Mouse (Mus musculus): ENCODE measurements around the gene Myef2. TPM values are rescaled to one million over a fixed set of nuclear protein-coding genes. Genes with fewer than 3 reads are reported as not detected.
A peak's percentile ranks its signal among the peaks of the same experiment; 100 is the strongest.

The Myef2 gene
- polyA plus RNA-seq, 1 experiment from 2014 or later: 257 TPM

GRCm38 (mm10) chr2:125083879-125084278 lies 39.6 kb downstream of the Myef2 start:
- Histone ChIP-seq H3K4me3 (ENCODE audit: low read depth, low read length) (no peak overlapping the region), H3K27me3 (ENCODE audit: control insufficient read depth, insufficient read depth, low read length) (no peaks in the 10 kb centered on the region), H3K9me3 (ENCODE audit: control insufficient read depth, low read length) (no peaks in the 10 kb centered on the region), H3K9ac (replicated peaks; ENCODE audit: low read depth, low read length) (no peak overlapping the region), H3K27ac (ENCODE audit: low read depth, low read length) (no peak overlapping the region), H3K4me2 (ENCODE audit: low read depth, low read length) (no peak overlapping the region), H3K36me3 (ENCODE audit: control insufficient read depth, insufficient read depth, low read length) (0 out of 2 replicates have a peak, but pooled peaks cover 16% of the 10 kb centered on the region), H3K4me1 (ENCODE audit: control insufficient read depth, insufficient read depth, low read length) (no peaks in the 10 kb centered on the region)
- ATAC-seq (ENCODE audit: low read depth): no peak
- WGBS: 4% methylated on average over 1 of the region's 1 CpGs

DNA sequence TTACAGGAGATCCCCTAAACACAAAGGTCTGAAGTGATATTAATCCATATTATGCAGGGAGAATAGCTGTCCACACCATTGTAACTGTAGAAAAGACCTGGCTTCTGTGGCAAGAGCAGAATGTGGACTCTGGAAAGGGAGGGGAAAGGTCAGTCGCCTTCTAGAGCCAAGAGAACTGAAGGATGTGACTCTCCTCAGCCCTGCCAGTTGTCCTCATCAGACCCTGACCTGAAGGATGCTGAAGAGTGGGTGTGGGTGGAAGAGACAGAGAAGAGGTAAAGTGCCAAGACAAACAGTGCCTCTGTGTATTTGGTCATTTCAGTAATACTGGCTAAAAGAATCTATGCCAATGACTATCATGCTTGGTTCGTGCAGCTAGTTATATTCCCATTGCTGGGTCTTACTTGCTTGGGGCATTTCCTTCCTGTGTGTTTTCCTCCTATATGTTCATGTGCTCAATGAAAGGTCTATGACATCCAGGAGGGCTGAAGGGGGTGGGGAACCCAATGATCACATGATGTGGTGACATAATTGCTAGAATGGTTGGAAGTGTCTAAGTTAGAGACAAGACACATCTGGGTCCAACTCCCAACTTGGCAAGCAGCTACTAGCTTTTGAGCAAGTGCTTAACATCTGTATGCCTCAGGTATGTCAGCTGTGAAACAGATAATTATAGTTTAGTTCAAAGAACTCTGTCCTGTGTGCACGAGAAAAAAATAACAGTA lies 50.2 kb downstream of the Myef2 start:
- H3K27ac ChIP-seq (ENCODE audit: low read depth, low read length): no peak overlapping the region
- no peaks in the 10 kb centered on the region for H3K4me1 ChIP-seq (ENCODE audit: control insufficient read depth, insufficient read depth, low read length)
- H3K4me2 ChIP-seq (ENCODE audit: low read depth, low read length): no peak overlapping the region
- H3K36me3 ChIP-seq (ENCODE audit: control insufficient read depth, insufficient read depth, low read length): no peaks in the 10 kb centered on the region
- no peak overlapping the region for H3K9ac ChIP-seq (replicated peaks; ENCODE audit: low read depth, low read length)
- no peaks in the 10 kb centered on the region for H3K9me3 ChIP-seq (ENCODE audit: control insufficient read depth, low read length)
- 88% methylated on average over 3 of the region's 3 CpGs for WGBS
- H3K27me3 ChIP-seq (ENCODE audit: control insufficient read depth, insufficient read depth, low read length): no peaks in the 10 kb centered on the region
- no peak for ATAC-seq (ENCODE audit: low read depth)
- no peak overlapping the region for H3K4me3 ChIP-seq (ENCODE audit: low read depth, low read length)

- Histone ChIP-seq H3K4me2 (ENCODE audit: low read depth, low read length) (no peak overlapping the region), H3K9ac (replicated peaks; ENCODE audit: low read depth, low read length) (no peak overlapping the region), H3K4me3 (ENCODE audit: low read depth, low read length) (no peak overlapping the region), H3K27ac (ENCODE audit: low read depth, low read length) (no peak overlapping the region), H3K9me3 (ENCODE audit: control insufficient read depth, low read length) (no peaks in the 10 kb centered on the region), H3K27me3 (ENCODE audit: control insufficient read depth, insufficient read depth, low read length) (no peaks in the 10 kb centered on the region), H3K4me1 (ENCODE audit: control insufficient read depth, insufficient read depth, low read length) (no peaks in the 10 kb centered on the region), H3K36me3 (ENCODE audit: control insufficient read depth, insufficient read depth, low read length) (no peaks in the 10 kb centered on the region)
- 91% methylated on average over 12 of the region's 12 CpGs for WGBS
- no peak for ATAC-seq (ENCODE audit: low read depth)
These were observed 54.8 kb downstream of the Myef2 start for GRCm38 (mm10) chr2:125068696-125069095.

DNA sequence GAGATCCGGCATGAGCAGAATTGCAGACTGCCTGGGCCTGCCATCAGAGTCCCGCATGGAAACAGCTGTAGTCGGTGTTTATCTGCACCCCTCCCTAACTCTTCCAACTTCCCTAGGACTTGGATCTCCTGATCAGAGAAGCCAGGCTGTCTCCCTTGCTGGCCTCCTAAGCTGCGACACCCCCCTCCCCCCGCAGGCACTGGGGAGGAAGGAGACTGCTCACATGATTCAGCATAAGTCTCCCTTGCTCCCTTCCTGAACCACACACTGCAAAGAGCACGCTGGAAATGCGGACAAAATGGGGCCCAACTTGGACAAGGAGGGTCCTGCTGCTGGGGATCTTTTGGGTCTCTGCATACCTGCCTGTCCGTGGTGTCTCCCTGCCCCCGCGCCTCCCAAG lies 55.6 kb downstream of the Myef2 start, which contains the start of gene Slc24a5:
Slc24a5 (plus strand) TSS at position 231 of the 400 bp plus-strand sequence.
- Histone ChIP-seq H3K27ac (ENCODE audit: low read depth, low read length) (no peak within 1 kb of the TSS), H3K4me2 (ENCODE audit: low read depth, low read length) (no peak within 1 kb of the TSS), H3K4me3 (ENCODE audit: low read depth, low read length) (no peak within 1 kb of the TSS), H3K27me3 (ENCODE audit: control insufficient read depth, insufficient read depth, low read length) (no peaks in the 10 kb centered on the region), H3K4me1 (ENCODE audit: control insufficient read depth, insufficient read depth, low read length) (no peaks in the 10 kb centered on the region), H3K9ac (replicated peaks; ENCODE audit: low read depth, low read length) (no peak within 1 kb of the TSS), H3K9me3 (ENCODE audit: control insufficient read depth, low read length) (no peaks in the 10 kb centered on the region), H3K36me3 (ENCODE audit: control insufficient read depth, insufficient read depth, low read length) (no peaks in the 10 kb centered on the region)
- 0 out of 2 replicates have a peak, but pooled peaks have one; percentile 6 for ATAC-seq (ENCODE audit: low read depth)
- 73% methylated on average over 10 of the region's 10 CpGs for WGBS

GRCm38 (mm10) chr2:125067373-125067772 lies 56.1 kb downstream of the Myef2 start:
- Histone ChIP-seq H3K36me3 (ENCODE audit: control insufficient read depth, insufficient read depth, low read length) (no peaks in the 10 kb centered on the region), H3K27ac (ENCODE audit: low read depth, low read length) (no peak overlapping the region), H3K27me3 (ENCODE audit: control insufficient read depth, insufficient read depth, low read length) (no peaks in the 10 kb centered on the region), H3K4me2 (ENCODE audit: low read depth, low read length) (no peak overlapping the region), H3K9me3 (ENCODE audit: control insufficient read depth, low read length) (no peaks in the 10 kb centered on the region), H3K4me1 (ENCODE audit: control insufficient read depth, insufficient read depth, low read length) (no peaks in the 10 kb centered on the region), H3K9ac (replicated peaks; ENCODE audit: low read depth, low read length) (no peak overlapping the region), H3K4me3 (ENCODE audit: low read depth, low read length) (no peak overlapping the region)
- no peak for ATAC-seq (ENCODE audit: low read depth)
- WGBS: 77% methylated on average over 7 of the region's 7 CpGs

- Histone ChIP-seq H3K27me3 (ENCODE audit: control insufficient read depth, insufficient read depth, low read length) (no peaks in the 10 kb centered on the region), H3K9me3 (ENCODE audit: control insufficient read depth, low read length) (no peaks in the 10 kb centered on the region), H3K36me3 (ENCODE audit: control insufficient read depth, insufficient read depth, low read length) (no peaks in the 10 kb centered on the region), H3K27ac (ENCODE audit: low read depth, low read length) (no peak overlapping the region), H3K4me1 (ENCODE audit: control insufficient read depth, insufficient read depth, low read length) (no peaks in the 10 kb centered on the region), H3K9ac (replicated peaks; ENCODE audit: low read depth, low read length) (no peak overlapping the region), H3K4me3 (ENCODE audit: low read depth, low read length) (no peak overlapping the region), H3K4me2 (ENCODE audit: low read depth, low read length) (no peak overlapping the region)
- 79% methylated on average over 4 of the region's 4 CpGs for WGBS
- ATAC-seq (ENCODE audit: low read depth): no peak
These were observed 60.5 kb downstream of the Myef2 start for GRCm38 (mm10) chr2:125062944-125063343.

DNA sequence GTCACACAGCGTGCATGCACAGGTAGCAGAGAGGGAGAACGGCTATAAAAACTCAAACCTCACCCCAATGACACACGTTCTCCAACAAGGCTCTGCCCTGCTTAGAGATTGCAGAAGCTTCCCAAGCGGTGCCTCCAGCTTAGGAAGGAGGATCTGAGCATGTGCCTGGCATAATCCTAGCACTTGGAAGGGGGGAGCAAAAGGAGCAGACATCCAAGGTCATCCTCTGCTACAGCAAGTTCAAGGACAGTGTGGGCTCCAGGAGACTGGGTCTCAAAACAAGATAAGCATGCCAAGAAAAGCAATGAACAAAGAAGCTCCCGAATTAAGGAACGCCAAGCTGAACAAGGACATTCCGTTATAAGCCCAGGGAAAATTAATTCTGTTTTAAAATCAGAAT lies 62.0 kb downstream of the Myef2 start:
- no peaks in the 10 kb centered on the region for H3K36me3 ChIP-seq (ENCODE audit: control insufficient read depth, insufficient read depth, low read length)
- WGBS: 85% methylated on average over 7 of the region's 7 CpGs
- H3K9me3 ChIP-seq (ENCODE audit: control insufficient read depth, low read length): no peaks in the 10 kb centered on the region
- no peak overlapping the region for H3K9ac ChIP-seq (replicated peaks; ENCODE audit: low read depth, low read length)
- H3K4me1 ChIP-seq (ENCODE audit: control insufficient read depth, insufficient read depth, low read length): no peaks in the 10 kb centered on the region
- no peaks in the 10 kb centered on the region for H3K27me3 ChIP-seq (ENCODE audit: control insufficient read depth, insufficient read depth, low read length)
- H3K4me2 ChIP-seq (ENCODE audit: low read depth, low read length): no peak overlapping the region
- no peak overlapping the region for H3K27ac ChIP-seq (ENCODE audit: low read depth, low read length)
- ATAC-seq (ENCODE audit: low read depth): no peak
- no peak overlapping the region for H3K4me3 ChIP-seq (ENCODE audit: low read depth, low read length)

DNA sequence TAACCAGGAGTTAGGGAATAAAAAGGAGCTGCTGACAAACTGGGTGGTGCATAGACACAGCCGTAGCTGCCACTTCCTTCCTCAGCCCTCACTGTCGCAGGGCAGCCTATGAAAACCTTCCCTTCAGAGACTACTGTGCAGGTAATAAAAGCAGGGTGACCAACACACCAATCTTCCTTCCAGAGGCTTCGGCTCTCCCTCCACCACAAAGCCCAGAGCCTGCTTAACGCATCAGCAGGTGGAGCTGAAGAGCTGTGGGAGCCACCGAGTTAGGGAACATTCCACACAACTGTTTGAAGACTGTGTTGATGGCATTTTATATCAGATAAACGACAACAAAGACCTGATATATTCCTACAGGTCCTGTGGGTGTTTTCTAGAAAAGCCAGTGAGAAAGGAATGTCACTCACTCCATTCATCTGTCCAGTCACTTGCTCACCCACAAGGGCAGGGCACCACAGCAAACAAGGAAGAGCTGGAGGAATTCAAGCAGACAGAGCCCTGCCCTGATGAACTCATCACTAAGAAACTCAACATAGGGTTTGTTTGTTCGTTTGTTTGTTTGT lies 66.1 kb downstream of the Myef2 start:
- Histone ChIP-seq H3K4me3 (ENCODE audit: low read depth, low read length) (no peak overlapping the region), H3K36me3 (ENCODE audit: control insufficient read depth, insufficient read depth, low read length) (no peaks in the 10 kb centered on the region), H3K4me2 (ENCODE audit: low read depth, low read length) (no peak overlapping the region), H3K9ac (replicated peaks; ENCODE audit: low read depth, low read length) (no peak overlapping the region), H3K9me3 (ENCODE audit: control insufficient read depth, low read length) (no peaks in the 10 kb centered on the region), H3K4me1 (ENCODE audit: control insufficient read depth, insufficient read depth, low read length) (no peaks in the 10 kb centered on the region), H3K27ac (ENCODE audit: low read depth, low read length) (no peak overlapping the region), H3K27me3 (ENCODE audit: control insufficient read depth, insufficient read depth, low read length) (no peaks in the 10 kb centered on the region)
- ATAC-seq (ENCODE audit: low read depth): peak; percentile 60; the same call in 1 of the 2 replicates
- WGBS: 34% methylated on average over 7 of the region's 7 CpGs

DNA sequence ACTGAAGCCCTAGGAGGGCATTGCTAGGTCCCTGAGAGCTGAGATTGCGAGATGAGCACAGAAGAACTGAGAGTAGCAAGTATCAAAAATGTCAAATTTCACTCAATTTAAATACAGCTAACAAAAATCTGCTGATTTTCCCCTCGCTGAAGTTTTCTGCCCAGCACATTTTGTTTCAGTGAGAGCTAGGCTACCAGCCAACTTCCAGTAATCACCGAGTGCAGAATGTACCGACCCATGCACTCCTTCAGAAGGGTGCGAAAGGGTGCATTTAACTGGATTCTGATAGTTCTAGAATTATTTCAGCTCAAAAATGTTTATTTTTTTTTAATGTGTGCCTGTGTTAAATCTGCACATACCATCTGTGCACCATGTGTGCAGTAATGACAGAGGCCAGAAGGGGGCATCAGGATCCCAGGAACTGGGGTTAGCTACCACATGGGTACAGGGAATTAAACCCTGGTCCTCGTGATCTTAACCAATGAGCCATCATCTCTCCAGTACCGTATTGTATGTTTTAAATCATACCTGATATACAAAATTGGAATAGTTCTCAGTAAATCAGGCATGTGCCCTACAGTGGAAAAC lies 68.1 kb downstream of the Myef2 start:
- ATAC-seq (ENCODE audit: low read depth): no peak
- H3K27ac ChIP-seq (ENCODE audit: low read depth, low read length): no peak overlapping the region
- H3K9me3 ChIP-seq (ENCODE audit: control insufficient read depth, low read length): no peaks in the 10 kb centered on the region
- H3K4me2 ChIP-seq (ENCODE audit: low read depth, low read length): no peak overlapping the region
- H3K9ac ChIP-seq (replicated peaks; ENCODE audit: low read depth, low read length): no peak overlapping the region
- WGBS: 91% methylated on average over 7 of the region's 7 CpGs
- no peaks in the 10 kb centered on the region for H3K27me3 ChIP-seq (ENCODE audit: control insufficient read depth, insufficient read depth, low read length)
- H3K4me3 ChIP-seq (ENCODE audit: low read depth, low read length): no peak overlapping the region
- H3K36me3 ChIP-seq (ENCODE audit: control insufficient read depth, insufficient read depth, low read length): no peaks in the 10 kb centered on the region
- H3K4me1 ChIP-seq (ENCODE audit: control insufficient read depth, insufficient read depth, low read length): no peaks in the 10 kb centered on the region
